Mouse (Mus musculus) spleen, postnatal 14 days (tissue): ENCODE results near the gene Gm3238.
"Not testable (repeated sequence)": the region's sequence is repeated elsewhere in the genome, so short reads cannot be mapped to it uniquely, and the experiment has no call there.

Source experiments
- DNase-seq, 2 experiments: peaks; one replicate each; pipeline ENCODE4 v3.0.0; 2021 to 2022; ENCODE audit warnings: low spot score in 2 of 2

The Gm3238 gene

GRCm38 (mm10) chr10:77750686-77751085 is 20.4 kb downstream of the Gm3238 start:
- not testable (repeated sequence) for DNase-seq

- DNase-seq: not testable (repeated sequence)
These were observed 29.0 kb downstream of the Gm3238 start, which contains the start of gene Gm18596 for GRCm38 (mm10) chr10:77741924-77742688. TSS of gene Gm18596 (minus strand) at chr10:77742638.

GRCm38 (mm10) chr10:77738929-77739328 is 32.2 kb downstream of the Gm3238 start:
- no peak for DNase-seq

- DNase-seq: no peak
These were observed 35.2 kb downstream of the Gm3238 start for GRCm38 (mm10) chr10:77735928-77736327.

- no peak for DNase-seq
These were observed 41.9 kb downstream of the Gm3238 start for GRCm38 (mm10) chr10:77729241-77729640.

GRCm38 (mm10) chr10:77728280-77728679 is 42.8 kb downstream of the Gm3238 start:
- no peak for DNase-seq

GRCm38 (mm10) chr10:77726186-77726585 is 44.9 kb downstream of the Gm3238 start, which contains the start of gene Gm10100:
TSS of gene Gm10100 (plus strand) at chr10:77726486.
- no peak for DNase-seq

- no peak for DNase-seq
These were observed 46.3 kb downstream of the Gm3238 start for GRCm38 (mm10) chr10:77724855-77725254.
